Mouse (Mus musculus): ENCODE measurements around the gene Clstn1. TPM values are rescaled to one million over a fixed set of nuclear protein-coding genes. Genes with fewer than 3 reads are reported as not detected.

Gene Clstn1
- polyA plus RNA-seq, 1 experiment from 2014 or later = 21.3 TPM

Small RNA genes within 50 kb of the gene (microRNA-seq; reads per million reads assigned to microRNA genes)
- gene Mir5616 (not detected), gene Mir7023 (not detected)

Other genes starting within 250 kb of the Clstn1 start
- gene Ube4b, start 159.7 kb upstream of the Clstn1 start, polyA plus RNA-seq (2015; fragmentation: Nextera tagmentation; extraction: Ambion mirVana) = 27.2 and 35.6 TPM in 2 replicates
- 7.8 and 13.6 TPM in 2 replicates for gene Rbp7, start 131.5 kb upstream of the Clstn1 start, polyA plus RNA-seq (2015; fragmentation: Nextera tagmentation; extraction: Ambion mirVana)
- gene Tmem274, start 109.1 kb upstream of the Clstn1 start, polyA plus RNA-seq (2015; fragmentation: Nextera tagmentation; extraction: Ambion mirVana) = 0.35 and 0.48 TPM in 2 replicates
- 11.5 and 12.7 TPM in 2 replicates for gene Nmnat1, start 101.3 kb upstream of the Clstn1 start, polyA plus RNA-seq (2015; fragmentation: Nextera tagmentation; extraction: Ambion mirVana)
- 29.8 and 30.6 TPM in 2 replicates for gene Lzic, start 101.2 kb upstream of the Clstn1 start, polyA plus RNA-seq (2015; fragmentation: Nextera tagmentation; extraction: Ambion mirVana)
- gene Ctnnbip1, start 68.2 kb upstream of the Clstn1 start, polyA plus RNA-seq (2015; fragmentation: Nextera tagmentation; extraction: Ambion mirVana) = 34.7 and 38.0 TPM in 2 replicates
- 3.1 and 8.4 TPM in 2 replicates for gene Pik3cd, start 116.1 kb downstream of the Clstn1 start, polyA plus RNA-seq (2015; fragmentation: Nextera tagmentation; extraction: Ambion mirVana)
- gene Tmem201, start 151.6 kb downstream of the Clstn1 start, polyA plus RNA-seq (2015; fragmentation: Nextera tagmentation; extraction: Ambion mirVana) = 42.5 and 46.6 TPM in 2 replicates
- gene Slc25a33, start 187.8 kb downstream of the Clstn1 start, polyA plus RNA-seq (2015; fragmentation: Nextera tagmentation; extraction: Ambion mirVana) = 5.1 and 6.0 TPM in 2 replicates